Mouse (Mus musculus) lung, postnatal 0 days (tissue): ENCODE measurements around the gene Sox5.

Experiments used
- CTCF ChIP-seq: IDR thresholded peaks from 2 replicates; pipeline ENCODE4 v1.5.1; 2016; ENCODE audit warnings: antibody characterized with exemption, mild to moderate bottlenecking
- EP300 ChIP-seq: IDR thresholded peaks from 2 replicates; pipeline ENCODE4 v1.6.1; 2016; ENCODE audit warnings: antibody characterized with exemption, mild to moderate bottlenecking, control low read depth

GRCm38 (mm10) chr6:144137397-144137796 lies 644.4 kb downstream of the Sox5 start:
- TF ChIP-seq CTCF (no peak), EP300 (no peak)
